Mouse (Mus musculus): ENCODE results near the gene Gramd1b. TPM values are rescaled to one million over a fixed set of nuclear protein-coding genes. Genes with fewer than 3 reads are reported as not detected.

The Gramd1b gene
- total RNA-seq, 1 experiment from 2014 or later = 38.8 TPM

GRCm38 (mm10) chr9:40410895-40411294 lies 120.3 kb downstream of the Gramd1b start:
- no peak for ATAC-seq (replicated peaks; ENCODE audit: insufficient number of reproducible peaks, low FRiP score, low TSS enrichment, poor library complexity, severe bottlenecking)

- ATAC-seq (replicated peaks; ENCODE audit: insufficient number of reproducible peaks, low FRiP score, low TSS enrichment, poor library complexity, severe bottlenecking) = no peak
These were observed 122.1 kb downstream of the Gramd1b start for GRCm38 (mm10) chr9:40409071-40409470.

GRCm38 (mm10) chr9:40408415-40408814 lies 122.8 kb downstream of the Gramd1b start:
- ATAC-seq (replicated peaks; ENCODE audit: insufficient number of reproducible peaks, low FRiP score, low TSS enrichment, poor library complexity, severe bottlenecking) = no peak

GRCm38 (mm10) chr9:40407876-40408275 lies 123.3 kb downstream of the Gramd1b start:
- no peak for ATAC-seq (replicated peaks; ENCODE audit: insufficient number of reproducible peaks, low FRiP score, low TSS enrichment, poor library complexity, severe bottlenecking)

GRCm38 (mm10) chr9:40405804-40406203 lies 125.4 kb downstream of the Gramd1b start:
- ATAC-seq (replicated peaks; ENCODE audit: insufficient number of reproducible peaks, low FRiP score, low TSS enrichment, poor library complexity, severe bottlenecking) = no peak

- no peak for ATAC-seq (replicated peaks; ENCODE audit: insufficient number of reproducible peaks, low FRiP score, low TSS enrichment, poor library complexity, severe bottlenecking)
These were observed 125.9 kb downstream of the Gramd1b start for GRCm38 (mm10) chr9:40405263-40405662.

- no peak for ATAC-seq (replicated peaks; ENCODE audit: insufficient number of reproducible peaks, low FRiP score, low TSS enrichment, poor library complexity, severe bottlenecking)
These were observed 126.5 kb downstream of the Gramd1b start for GRCm38 (mm10) chr9:40404637-40405036.

- ATAC-seq (replicated peaks; ENCODE audit: insufficient number of reproducible peaks, low FRiP score, low TSS enrichment, poor library complexity, severe bottlenecking) = no peak
These were observed 127.4 kb downstream of the Gramd1b start for GRCm38 (mm10) chr9:40403750-40404149.

- no peak for ATAC-seq (replicated peaks; ENCODE audit: insufficient number of reproducible peaks, low FRiP score, low TSS enrichment, poor library complexity, severe bottlenecking)
These were observed 129.4 kb downstream of the Gramd1b start for GRCm38 (mm10) chr9:40401818-40402217.

GRCm38 (mm10) chr9:40400854-40401253 lies 130.3 kb downstream of the Gramd1b start:
- ATAC-seq (replicated peaks; ENCODE audit: insufficient number of reproducible peaks, low FRiP score, low TSS enrichment, poor library complexity, severe bottlenecking) = no peak

- ATAC-seq (replicated peaks; ENCODE audit: insufficient number of reproducible peaks, low FRiP score, low TSS enrichment, poor library complexity, severe bottlenecking) = no peak
These were observed 131.0 kb downstream of the Gramd1b start for GRCm38 (mm10) chr9:40400171-40400570.

GRCm38 (mm10) chr9:40399359-40399932 lies 131.7 kb downstream of the Gramd1b start:
- no peak for ATAC-seq (replicated peaks; ENCODE audit: insufficient number of reproducible peaks, low FRiP score, low TSS enrichment, poor library complexity, severe bottlenecking)

GRCm38 (mm10) chr9:40397471-40398245 lies 133.5 kb downstream of the Gramd1b start:
- no peak for ATAC-seq (replicated peaks; ENCODE audit: insufficient number of reproducible peaks, low FRiP score, low TSS enrichment, poor library complexity, severe bottlenecking)

GRCm38 (mm10) chr9:40397036-40397435 lies 134.1 kb downstream of the Gramd1b start:
- ATAC-seq (replicated peaks; ENCODE audit: insufficient number of reproducible peaks, low FRiP score, low TSS enrichment, poor library complexity, severe bottlenecking) = peak; percentile 78

GRCm38 (mm10) chr9:40396171-40396570 lies 135.0 kb downstream of the Gramd1b start:
- no peak for ATAC-seq (replicated peaks; ENCODE audit: insufficient number of reproducible peaks, low FRiP score, low TSS enrichment, poor library complexity, severe bottlenecking)

GRCm38 (mm10) chr9:40391852-40392695 lies 139.1 kb downstream of the Gramd1b start:
- ATAC-seq (replicated peaks; ENCODE audit: insufficient number of reproducible peaks, low FRiP score, low TSS enrichment, poor library complexity, severe bottlenecking) = no peak

- ATAC-seq (replicated peaks; ENCODE audit: insufficient number of reproducible peaks, low FRiP score, low TSS enrichment, poor library complexity, severe bottlenecking) = 0 out of 2 replicates have a peak, but pooled peaks have one; percentile 50
These were observed 139.8 kb downstream of the Gramd1b start for GRCm38 (mm10) chr9:40391359-40391758.

GRCm38 (mm10) chr9:40390904-40391303 lies 140.3 kb downstream of the Gramd1b start:
- ATAC-seq (replicated peaks; ENCODE audit: insufficient number of reproducible peaks, low FRiP score, low TSS enrichment, poor library complexity, severe bottlenecking) = peak; percentile 59

GRCm38 (mm10) chr9:40390396-40390760 lies 140.8 kb downstream of the Gramd1b start:
- ATAC-seq (replicated peaks; ENCODE audit: insufficient number of reproducible peaks, low FRiP score, low TSS enrichment, poor library complexity, severe bottlenecking) = no peak
